Mouse (Mus musculus) limb, embryonic 14.5 days (tissue): ENCODE data around the gene Tmcc1. TPM values are rescaled to one million over a fixed set of nuclear protein-coding genes. Genes with fewer than 3 reads are reported as not detected.

Source experiments
- ATAC-seq: fragments of 200-750 bp; cut with Nextera tagmentation; 2 replicates; pipeline ENCODE4 v1.8.0; 2017; ENCODE audit warnings: low read depth, moderate number of reproducible peaks, moderate TSS enrichment; ENCODE audit not compliant: low FRiP score
- DNase-seq: peaks from one replicate; pipeline ENCODE4 v3.0.0-alpha.2; 2015; ENCODE audit warnings: low spot score
- H3K27ac ChIP-seq: fragments of 300-500 bp; sonication (generic); replicated peaks from 2 replicates; pipeline ENCODE4 v1.5.1; 2014; ENCODE audit warnings: low read depth, mild to moderate bottlenecking, low read length, moderate library complexity, mixed read lengths
- H3K27me3 ChIP-seq: fragments of 300-500 bp; sonication (generic); 2 replicates; pipeline ENCODE4 v1.6.1; 2014; ENCODE audit warnings: low read length, mixed read lengths; ENCODE audit not compliant: control insufficient read depth, insufficient read depth
- H3K36me3 ChIP-seq: fragments of 300-500 bp; sonication (generic); 2 replicates; pipeline ENCODE4 v1.6.1; 2014; ENCODE audit warnings: mild to moderate bottlenecking, low read length, moderate library complexity, mixed read lengths; ENCODE audit not compliant: control insufficient read depth, insufficient read depth
- H3K4me1 ChIP-seq: fragments of 300-500 bp; sonication (generic); 2 replicates; pipeline ENCODE4 v1.6.1; 2014; ENCODE audit warnings: antibody characterized with exemption, low read length, mixed read lengths; ENCODE audit not compliant: control insufficient read depth, insufficient read depth
- H3K4me2 ChIP-seq: fragments of 300-500 bp; sonication (generic); replicated peaks from 2 replicates; pipeline ENCODE4 v1.6.1; 2014; ENCODE audit warnings: low read depth, mild to moderate bottlenecking, low read length, moderate library complexity; ENCODE audit not compliant: severe bottlenecking
- H3K4me3 ChIP-seq: fragments of 300-500 bp; sonication (generic); replicated peaks from 2 replicates; pipeline ENCODE4 v1.5.1; 2014; ENCODE audit warnings: low read length
- H3K9ac ChIP-seq: fragments of 300-500 bp; sonication (generic); 2 replicates; pipeline ENCODE4 v1.6.1; 2014; ENCODE audit warnings: mild to moderate bottlenecking, low read depth, low read length, moderate library complexity; ENCODE audit not compliant: severe bottlenecking
- H3K9me3 ChIP-seq: fragments of 300-500 bp; sonication (generic); 2 replicates; pipeline ENCODE4 v1.6.1; 2016; ENCODE audit warnings: low read length; ENCODE audit not compliant: control insufficient read depth
- POLR2A ChIP-seq: fragments of 200-500 bp; IDR thresholded peaks from 2 replicates; pipeline ENCODE4 v1.8.0; 2012; ENCODE audit warnings: inconsistent platforms, mild to moderate bottlenecking, moderate library complexity, borderline replicate concordance; ENCODE audit not compliant: insufficient read depth, insufficient read length; ENCODE audit errors: extremely low read depth
- WGBS: fragments of 180-500 bp; shearing (Covaris S2); extraction: QIAGEN DNeasy Blood & Tissue Kit; methylation state at CpG from one replicate; pipeline ENCODE4 v1.1.7; 2014; 5-methylcytosine and 5-hydroxymethylcytosine counted together
- polyA plus RNA-seq, 2 experiments: library from polyadenylated mRNA; depleted of rRNA in 1 of 2; stranded (reverse) in 1 of 2; unstranded in 1 of 2; fragments of >200 nt; fragmentation: Nextera tagmentation in 1 of 2; extraction: Ambion mirVana in 1 of 2; gene quantifications; 2 replicates each; pipeline versions ENCODE4 v1.2.1 to v1.2.3; 2012 to 2014

The Tmcc1 gene
- polyA plus RNA-seq, 2 experiments = 11.1 to 23.4 TPM

DNA sequence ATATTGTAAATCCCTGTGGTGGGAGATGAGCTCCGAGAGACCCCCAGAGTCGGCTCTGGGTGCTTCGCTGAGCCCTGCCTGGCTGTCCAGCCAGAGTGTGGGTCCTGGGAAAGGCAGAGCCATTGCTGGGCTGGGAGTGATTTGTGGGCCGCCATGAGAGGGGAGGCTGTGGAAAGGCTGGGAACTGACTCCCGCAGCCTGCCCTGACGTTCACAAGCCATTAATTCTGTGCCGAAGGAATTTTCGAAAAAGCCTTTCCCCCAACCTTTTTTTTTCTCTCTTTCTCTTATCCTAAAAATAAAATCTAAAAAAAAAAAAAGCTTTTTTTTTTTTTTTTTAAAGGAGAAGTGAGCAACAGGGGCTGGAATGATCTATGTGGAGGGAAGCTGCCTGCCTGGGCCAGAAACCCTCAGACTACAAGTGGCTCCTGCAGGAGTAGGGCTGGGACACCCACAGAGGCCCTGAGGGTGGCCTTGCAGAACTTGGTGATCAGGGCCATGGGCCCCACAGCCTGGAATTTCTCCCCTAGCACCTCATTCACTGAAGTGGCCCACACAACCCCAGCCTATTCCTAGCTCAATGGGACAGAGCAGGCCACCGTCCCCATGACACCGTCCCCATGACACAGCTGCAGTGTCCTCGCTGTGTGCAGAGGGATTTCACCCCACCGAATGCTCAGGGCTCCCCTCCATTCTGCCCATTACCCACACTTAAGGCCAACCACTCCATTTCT lies 209.8 kb downstream of the Tmcc1 start:
- Histone ChIP-seq H3K9me3 (no peaks in the 10 kb centered on the region), H3K27me3 (no peaks in the 10 kb centered on the region), H3K36me3 (no peaks in the 10 kb centered on the region), H3K4me1 (peaks cover 28% of the 10 kb centered on the region), H3K27ac (0 out of 2 replicates have a peak overlapping the region, but pooled peaks have one; percentile 11), H3K4me3 (no peak overlapping the region), H3K9ac (0 out of 2 replicates have a peak overlapping the region, but pooled peaks have one; percentile 13), H3K4me2 (no peak overlapping the region)
- ATAC-seq (no peak), DNase-seq (no peak)
- WGBS = 42% methylated on average over 12 of the region's 12 CpGs
- TF ChIP-seq POLR2A = no peak

DNA sequence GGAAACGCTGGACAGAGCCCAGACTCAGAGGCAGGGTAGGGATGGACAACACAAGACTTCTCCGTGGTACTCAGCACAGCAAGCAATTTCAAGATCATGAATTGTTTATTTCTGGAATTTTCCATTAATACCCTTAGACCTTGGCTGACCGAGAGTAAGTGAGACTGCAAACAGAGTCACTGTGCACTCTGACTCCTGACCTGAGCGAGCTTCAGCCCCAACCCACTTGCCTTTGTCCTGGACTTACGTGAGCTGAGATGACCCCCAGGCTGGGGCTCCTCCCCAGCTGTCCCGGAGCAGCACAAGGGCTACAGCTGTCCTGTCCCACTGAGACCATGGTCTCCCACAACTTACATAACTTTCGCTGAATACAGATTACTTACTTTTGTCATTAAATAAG lies 210.4 kb downstream of the Tmcc1 start:
- no peak overlapping the region for H3K4me3 ChIP-seq
- 0 out of 2 replicates have a peak overlapping the region, but pooled peaks have one; percentile 13 for H3K9ac ChIP-seq
- 0 out of 2 replicates have a peak, but pooled peaks cover 1% of the 10 kb centered on the region for H3K36me3 ChIP-seq
- no peak for TF ChIP-seq POLR2A
- H3K27me3 ChIP-seq = no peaks in the 10 kb centered on the region
- H3K27ac ChIP-seq = 0 out of 2 replicates have a peak overlapping the region, but pooled peaks have one; percentile 11
- DNase-seq (no peak), ATAC-seq (no peak)
- no peaks in the 10 kb centered on the region for H3K9me3 ChIP-seq
- WGBS = 65% methylated on average over 7 of the region's 7 CpGs
- H3K4me1 ChIP-seq = peaks cover 28% of the 10 kb centered on the region
- H3K4me2 ChIP-seq = no peak overlapping the region

DNA sequence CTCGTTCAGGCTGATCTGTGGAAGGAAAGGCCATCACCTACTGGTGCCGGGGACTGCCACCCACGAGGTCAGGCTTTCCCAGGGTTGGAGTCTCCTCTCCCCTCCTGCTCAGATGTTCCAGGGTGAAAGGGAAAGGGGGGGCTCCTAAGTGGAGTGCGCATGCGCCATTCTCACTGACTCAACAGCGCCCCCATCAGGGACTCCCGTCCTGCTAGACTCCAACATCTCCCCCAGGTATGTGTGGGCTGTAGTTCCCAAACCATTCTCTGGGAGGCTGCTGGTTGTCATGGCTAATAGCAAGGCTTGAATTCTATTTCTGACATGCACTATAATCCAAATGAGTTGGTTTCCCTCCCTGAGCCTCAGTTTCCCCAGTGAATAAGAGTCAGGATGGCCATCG lies 214.7 kb downstream of the Tmcc1 start:
- Histone ChIP-seq H3K36me3 (peaks cover 8% of the 10 kb centered on the region; the same call in 1 of the 2 replicates), H3K4me3 (no peak overlapping the region), H3K9ac (no peak overlapping the region), H3K4me1 (peaks cover 6% of the 10 kb centered on the region; the same call in 1 of the 2 replicates), H3K9me3 (no peaks in the 10 kb centered on the region), H3K27me3 (no peaks in the 10 kb centered on the region), H3K27ac (no peak overlapping the region), H3K4me2 (no peak overlapping the region)
- no peak for ATAC-seq
- 61% methylated on average over 8 of the region's 8 CpGs for WGBS
- no peak for DNase-seq
- TF ChIP-seq POLR2A = no peak

GRCm38 (mm10) chr6:115977810-115978209 lies 215.5 kb downstream of the Tmcc1 start:
- WGBS = 82% methylated on average over 15 of the region's 15 CpGs
- no peaks in the 10 kb centered on the region for H3K27me3 ChIP-seq
- H3K9ac ChIP-seq = no peak overlapping the region
- H3K9me3 ChIP-seq = no peaks in the 10 kb centered on the region
- ATAC-seq (no peak), DNase-seq (no peak)
- peaks cover 8% of the 10 kb centered on the region; the same call in 1 of the 2 replicates for H3K36me3 ChIP-seq
- no peak for TF ChIP-seq POLR2A
- no peak overlapping the region for H3K4me3 ChIP-seq
- no peak overlapping the region for H3K4me2 ChIP-seq
- H3K4me1 ChIP-seq = no peaks in the 10 kb centered on the region
- no peak overlapping the region for H3K27ac ChIP-seq

- H3K9me3 ChIP-seq = no peaks in the 10 kb centered on the region
- peaks cover 17% of the 10 kb centered on the region for H3K4me1 ChIP-seq
- DNase-seq (no peak), ATAC-seq (no peak)
- no peak overlapping the region for H3K9ac ChIP-seq
- 86% methylated on average over 8 of the region's 8 CpGs for WGBS
- no peak overlapping the region for H3K4me3 ChIP-seq
- H3K27me3 ChIP-seq = no peaks in the 10 kb centered on the region
- TF ChIP-seq POLR2A = no peak
- H3K27ac ChIP-seq = no peak overlapping the region
- H3K4me2 ChIP-seq = no peak overlapping the region
- H3K36me3 ChIP-seq = peaks cover 8% of the 10 kb centered on the region; the same call in 1 of the 2 replicates
These were observed 217.7 kb downstream of the Tmcc1 start for GRCm38 (mm10) chr6:115975606-115976005.
